Mouse (Mus musculus) monocyte, adult 59 days (primary cell): ENCODE measurements around the gene Gpr174. TPM values are rescaled to one million over a fixed set of nuclear protein-coding genes. Genes with fewer than 3 reads are reported as not detected.

ENCODE experiments used
- total RNA-seq, 2 experiments: library from RNA; stranded (reverse); gene quantifications; one replicate each; pipeline ENCODE4 v1.2.4; 2023

Gpr174 gene
- total RNA-seq = under 1 TPM; 0.36 to 0.84 TPM

GRCm38 (mm10) chrX:107255486-107256227 is at the start of gene Gpr174:
Gene Gpr174, plus strand, starts transcription at chrX:107255878.

Other genes with a start within 250 kb of the Gpr174 start
- 1 to 10 TPM; 3.5 to 7.3 TPM for gene P2ry10, start 167.4 kb upstream of the Gpr174 start, total RNA-seq
- gene P2ry10b, start 107.0 kb upstream of the Gpr174 start, total RNA-seq = 10 to 100 TPM; 16.7 to 27.6 TPM
- gene Itm2a, start 147.5 kb downstream of the Gpr174 start, total RNA-seq = under 1 TPM; 0.29 to 0.79 TPM